Mouse (Mus musculus) brain, embryonic 14.5 days (tissue): ENCODE results near the gene Rnaseh2a.
"Not testable (repeated sequence)": the region's sequence is repeated elsewhere in the genome, so short reads cannot be mapped to it uniquely, and the experiment has no call there.

Experiments
- CTCF ChIP-seq: fragments of 200-500 bp; IDR thresholded peaks from 2 replicates; pipeline ENCODE4 v1.5.1; 2012; ENCODE audit warnings: inconsistent platforms, mild to moderate bottlenecking, moderate library complexity, borderline replicate concordance; ENCODE audit not compliant: insufficient read depth, insufficient read length; ENCODE audit errors: extremely low read depth
- POLR2A ChIP-seq: fragments of 200-500 bp; IDR thresholded peaks from 2 replicates; pipeline ENCODE4 v1.6.1; 2012; ENCODE audit warnings: mild to moderate bottlenecking, inconsistent platforms, borderline replicate concordance; ENCODE audit not compliant: poor library complexity, insufficient read depth, insufficient read length, severe bottlenecking; ENCODE audit errors: extremely low read depth

DNA sequence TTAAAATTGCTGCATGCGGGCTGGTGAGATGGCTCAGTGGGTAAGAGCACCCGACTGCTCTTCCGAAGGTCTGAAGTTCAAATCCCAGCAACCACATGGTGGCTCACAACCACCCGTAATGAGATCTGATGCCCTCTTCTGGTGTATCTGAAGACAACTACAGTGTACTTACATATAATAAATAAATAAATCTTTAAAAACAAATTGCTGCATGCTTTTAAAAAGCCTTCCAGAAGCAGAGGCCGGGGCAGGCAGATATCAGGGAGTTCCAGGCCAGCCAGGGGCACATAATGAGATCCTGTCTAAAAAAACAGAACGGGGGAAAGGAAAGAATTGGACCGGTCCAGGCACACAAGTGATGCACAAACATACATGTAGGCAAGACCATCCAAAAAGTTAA lies 61.6 kb downstream of the Rnaseh2a start:
- TF ChIP-seq CTCF, POLR2A: not testable (repeated sequence)
